Mouse (Mus musculus) common myeloid progenitor, adult 5-6 weeks (primary cell): ENCODE measurements at regions not wholly inside any gene's neighbourhood (a gene's known extent, or its start where the extent isn't known, plus 50 kb on each side); places are given as distances from the start of the nearest gene placed in this dataset.
"Not testable (repeated sequence)": the region's sequence is repeated elsewhere in the genome, so short reads cannot be mapped to it uniquely, and the experiment has no call there.

Experiments used
- ATAC-seq: replicated peaks from 2 replicates; pipeline ENCODE4 v1.8.0; 2016; ENCODE audit warnings: low read depth, mild to moderate bottlenecking, moderate TSS enrichment, inconsistent platforms; ENCODE audit not compliant: poor library complexity, severe bottlenecking

DNA sequence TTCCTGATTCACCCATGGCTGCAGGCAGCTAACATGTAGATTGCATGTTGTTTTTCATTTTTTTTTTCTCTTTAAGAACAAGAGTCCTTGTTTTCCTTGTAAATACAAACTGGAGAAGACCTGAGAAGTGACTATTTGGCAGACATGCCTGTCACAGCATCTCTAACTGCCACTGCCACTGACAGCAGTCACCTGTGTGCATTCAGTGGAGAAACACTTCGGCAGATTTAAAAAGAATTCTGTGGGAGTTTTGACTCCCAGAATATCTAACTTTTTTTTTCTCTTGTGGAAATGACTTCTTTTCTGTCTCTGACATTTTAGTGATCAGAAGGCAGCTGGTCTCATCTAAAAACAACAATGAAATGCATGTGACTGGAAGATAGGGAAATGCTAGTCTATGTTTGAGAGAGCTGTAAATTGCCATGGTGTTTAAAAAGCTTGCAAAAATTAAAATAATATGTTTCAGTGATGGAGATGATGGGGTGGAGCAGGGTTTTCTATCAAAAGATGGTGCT is 526.0 kb upstream of the Agtr1b start:
- no peak for ATAC-seq

DNA sequence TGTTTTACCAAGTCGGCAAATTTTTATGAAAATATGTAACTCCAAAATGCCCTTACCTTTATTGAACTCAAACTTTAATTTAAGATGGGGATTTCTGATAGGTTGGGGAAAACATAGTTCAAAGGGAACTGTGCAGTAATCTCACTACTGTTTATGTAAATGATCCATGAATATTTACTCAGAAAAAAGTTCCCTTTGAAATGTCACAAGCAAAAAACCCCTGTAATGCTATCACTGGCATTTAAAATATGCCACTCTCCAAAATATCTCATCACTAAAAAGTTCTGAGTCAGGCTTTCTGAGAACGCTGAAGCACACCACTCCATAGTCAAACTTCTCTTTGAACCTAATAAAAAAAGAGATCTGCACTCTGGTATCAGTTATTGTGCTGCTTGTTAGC is 497.3 kb upstream of the Agtr1b start:
- no peak for ATAC-seq

DNA sequence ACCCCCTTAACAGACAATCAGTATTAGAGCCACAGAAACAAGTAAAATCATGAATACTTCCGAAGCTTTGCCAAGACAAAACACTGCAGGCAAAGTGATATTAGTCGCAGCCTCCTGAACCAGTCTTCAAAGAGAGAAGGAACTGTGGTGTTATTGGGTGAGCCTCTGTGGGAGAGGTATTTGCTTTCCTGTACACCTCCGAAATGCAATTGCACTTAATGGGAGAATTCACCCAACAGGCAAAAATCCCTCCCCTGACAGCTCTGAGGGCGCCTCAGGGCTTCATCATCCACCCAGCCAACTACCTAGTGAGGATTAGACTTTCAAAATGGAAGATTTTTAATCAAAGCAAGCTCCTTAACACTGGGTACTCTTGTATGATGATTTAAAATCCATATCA is 464.1 kb upstream of the Agtr1b start:
- no peak for ATAC-seq

DNA sequence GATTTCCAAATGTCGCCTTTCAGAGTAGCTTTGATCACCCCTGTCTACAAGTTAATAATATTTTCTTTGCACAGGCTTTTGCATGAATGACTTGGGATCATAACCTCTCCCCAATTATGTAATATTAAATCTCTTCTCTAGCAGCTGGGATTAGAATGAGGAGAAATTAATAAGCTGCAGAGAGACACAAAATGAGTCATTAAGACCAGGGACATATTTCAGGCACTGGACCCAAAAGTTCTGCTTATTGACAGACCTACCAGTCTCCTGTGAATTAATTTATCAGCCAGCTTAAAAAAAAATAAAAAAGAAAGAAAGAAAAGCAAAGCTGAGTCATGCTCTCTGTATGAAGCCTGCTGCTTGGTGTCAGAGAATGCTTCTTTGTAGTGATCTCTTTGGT is 462.4 kb upstream of the Agtr1b start:
- no peak for ATAC-seq

DNA sequence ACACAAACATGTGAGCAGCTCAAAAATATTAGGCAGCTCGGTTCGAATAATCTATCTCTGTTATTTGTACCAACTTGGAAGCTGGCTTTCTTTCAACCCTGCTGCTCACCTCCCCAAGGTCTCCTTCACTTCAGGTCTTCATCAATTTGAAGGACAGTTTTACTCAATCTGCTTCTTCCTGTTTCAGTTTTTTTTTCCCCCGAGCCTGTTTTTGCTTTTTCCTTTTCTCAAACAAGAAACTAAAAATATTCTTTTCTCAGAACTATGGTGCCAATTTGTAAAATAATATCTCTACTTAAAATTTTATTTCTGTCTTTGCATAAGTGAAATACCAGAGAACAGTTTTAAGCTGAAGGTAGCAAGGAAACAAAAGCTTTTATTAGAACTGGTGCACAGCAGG is 461.8 kb upstream of the Agtr1b start:
- ATAC-seq = no peak

DNA sequence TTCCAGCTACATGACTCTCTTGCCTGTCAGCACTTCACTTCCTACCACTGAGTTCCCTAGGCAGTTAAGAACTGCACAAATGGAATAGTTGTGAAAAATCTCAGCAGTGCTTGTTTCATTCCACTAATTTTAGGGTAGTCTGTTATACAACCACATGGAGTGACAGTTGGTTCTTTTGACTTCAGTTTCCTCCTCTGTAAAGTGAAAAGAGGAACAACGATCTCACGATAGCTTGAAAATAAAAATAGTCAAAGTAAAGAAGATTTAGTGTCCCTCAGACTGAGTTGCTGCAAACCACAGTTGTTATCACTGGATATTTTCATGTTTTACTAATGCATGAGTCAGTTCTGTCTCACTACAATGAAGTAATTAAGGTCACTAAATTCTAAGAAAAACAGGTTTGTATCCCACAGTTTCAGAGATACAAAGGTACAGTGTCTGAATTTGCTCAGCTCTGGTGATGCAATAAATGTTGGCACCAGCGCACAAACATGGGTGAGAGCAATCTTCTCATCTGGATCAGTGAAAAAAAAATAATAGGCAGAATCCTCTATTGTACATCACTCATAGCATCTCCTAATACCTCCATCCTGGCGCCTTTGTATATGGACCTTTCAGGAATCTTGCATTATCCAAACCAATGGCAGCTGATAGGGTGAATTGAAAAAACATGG is 458.8 kb upstream of the Agtr1b start:
- peak; percentile 86 for ATAC-seq

DNA sequence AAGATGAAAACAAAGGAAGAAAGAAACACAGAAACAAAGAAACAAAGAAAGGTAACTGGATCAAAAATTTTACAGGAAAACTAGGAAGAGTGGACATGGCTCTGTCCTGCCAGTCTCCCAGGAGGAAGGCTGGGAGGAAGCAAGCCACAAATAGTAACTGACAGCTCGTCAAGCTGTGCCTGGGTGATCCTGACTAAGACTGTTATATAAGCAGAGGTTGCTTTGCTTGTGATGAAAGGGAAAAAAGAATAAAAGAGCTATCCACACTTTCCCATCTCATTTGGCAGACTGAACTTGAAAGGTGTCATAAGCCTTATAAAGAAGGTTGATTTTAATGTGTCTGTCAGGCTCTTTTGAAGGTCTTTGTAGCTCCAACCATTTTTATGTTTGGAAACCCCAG is 455.2 kb upstream of the Agtr1b start:
- ATAC-seq = no peak

DNA sequence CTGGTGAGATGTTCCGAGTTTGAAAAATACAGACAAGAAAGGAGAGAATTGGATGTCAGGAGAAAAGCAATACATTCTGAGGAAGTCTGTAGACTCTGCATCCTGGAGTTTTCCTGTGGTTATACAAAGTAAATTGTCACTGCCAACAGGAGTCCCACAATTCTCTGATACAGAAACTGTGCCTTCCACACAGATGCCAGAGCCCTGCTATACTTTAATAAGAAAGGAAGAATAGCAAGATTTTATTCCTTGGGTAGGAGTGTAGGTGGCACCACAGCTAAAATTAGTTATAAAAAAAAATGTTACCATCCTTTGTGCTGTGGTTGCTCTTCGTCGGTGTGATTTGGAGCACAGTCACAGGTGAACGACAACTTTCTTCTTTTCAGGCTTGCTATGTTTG is 454.7 kb upstream of the Agtr1b start:
- no peak for ATAC-seq

DNA sequence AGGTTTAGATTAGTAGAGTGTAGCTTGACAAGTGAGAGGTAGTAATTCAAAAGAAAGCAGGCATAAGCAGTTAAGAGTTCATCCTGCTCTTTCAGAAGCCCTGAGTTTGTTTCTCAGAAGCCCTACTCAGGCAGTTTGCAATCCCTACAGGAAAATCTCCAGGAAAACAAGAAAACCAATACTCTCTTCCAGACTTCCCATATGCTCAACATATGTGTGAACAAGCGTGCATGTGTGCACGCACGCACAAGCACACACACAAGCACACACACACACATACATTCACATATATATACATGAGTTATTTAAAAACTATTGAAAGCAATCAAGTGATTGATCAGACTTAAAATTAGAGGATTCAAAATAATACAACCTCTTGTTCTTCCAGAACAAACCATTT is 453.1 kb upstream of the Agtr1b start:
- ATAC-seq = no peak

DNA sequence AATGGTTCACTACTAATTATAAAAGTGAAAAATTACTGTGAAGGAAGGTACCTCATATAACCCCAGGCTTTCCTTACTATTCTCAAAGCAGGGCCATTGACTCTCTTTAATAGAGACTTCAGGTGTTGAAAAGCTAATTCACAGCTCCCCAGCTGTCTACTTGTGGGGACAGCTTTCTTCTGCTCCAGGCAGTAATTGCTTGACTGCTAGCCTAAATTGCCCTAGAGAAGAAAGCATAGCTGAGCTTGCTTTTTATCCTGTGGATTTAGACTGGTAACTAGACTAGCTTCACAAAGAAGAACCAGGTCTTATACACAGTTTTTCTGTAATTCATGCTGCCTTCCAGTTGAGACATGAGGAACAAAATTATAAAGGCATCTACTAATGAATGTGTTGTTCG is 452.6 kb upstream of the Agtr1b start:
- no peak for ATAC-seq

DNA sequence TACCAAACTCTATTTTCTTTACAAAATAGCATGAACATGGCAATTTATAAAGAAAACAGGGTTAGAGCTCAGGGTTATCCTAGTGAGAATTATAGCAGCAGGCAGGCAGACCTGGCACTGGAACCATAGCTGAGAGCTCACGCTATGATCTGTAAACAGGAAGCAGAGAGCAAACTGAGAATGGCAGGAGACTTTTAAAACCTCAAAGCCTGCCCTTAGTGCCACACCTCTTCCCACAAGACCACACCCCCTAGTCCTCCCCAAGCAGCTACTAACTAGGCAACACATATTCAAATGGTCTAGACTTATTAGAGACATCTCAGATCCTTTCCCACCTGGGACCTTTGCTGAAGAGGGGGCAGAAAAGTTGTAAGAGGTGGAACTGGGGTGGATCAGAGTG is 449.6 kb upstream of the Agtr1b start:
- peak; percentile 56 for ATAC-seq

DNA sequence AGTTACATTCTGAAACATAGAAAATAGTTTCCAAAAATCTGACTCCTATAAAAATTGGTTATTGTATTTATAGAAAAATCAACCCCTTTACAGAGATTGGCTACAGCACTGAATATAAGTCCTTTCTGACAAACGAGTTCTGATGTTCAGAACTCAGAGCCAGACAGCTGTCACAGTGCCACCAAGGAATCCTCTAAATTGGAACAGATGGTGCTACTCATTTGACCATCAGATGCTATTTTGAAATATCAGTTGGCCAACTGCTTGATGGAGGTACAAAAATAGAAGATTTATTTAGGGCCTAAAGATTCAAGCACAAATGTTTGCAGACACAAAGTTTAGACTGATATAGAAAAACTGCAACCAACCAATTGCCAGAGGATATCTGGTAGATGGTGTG is 427.3 kb upstream of the Agtr1b start:
- no peak for ATAC-seq

DNA sequence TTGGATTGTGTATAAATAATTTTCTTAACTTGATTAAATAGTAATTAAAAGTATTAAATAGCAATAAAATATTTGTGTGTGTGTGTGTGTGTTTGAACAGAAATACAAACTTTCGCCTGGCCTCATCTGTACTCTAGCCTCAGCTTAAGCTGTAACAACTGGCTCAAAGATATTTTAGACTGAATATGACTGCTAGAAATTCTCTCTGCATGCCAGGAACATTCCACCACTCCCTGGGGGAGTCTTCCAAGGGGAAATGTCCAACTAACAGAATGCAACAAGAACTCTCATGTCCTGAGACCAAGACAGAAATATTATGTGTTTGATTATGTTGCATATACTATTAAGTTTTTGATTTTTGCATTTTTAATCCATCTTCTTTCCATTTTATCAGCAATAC is 425.5 kb upstream of the Agtr1b start:
- no peak for ATAC-seq

DNA sequence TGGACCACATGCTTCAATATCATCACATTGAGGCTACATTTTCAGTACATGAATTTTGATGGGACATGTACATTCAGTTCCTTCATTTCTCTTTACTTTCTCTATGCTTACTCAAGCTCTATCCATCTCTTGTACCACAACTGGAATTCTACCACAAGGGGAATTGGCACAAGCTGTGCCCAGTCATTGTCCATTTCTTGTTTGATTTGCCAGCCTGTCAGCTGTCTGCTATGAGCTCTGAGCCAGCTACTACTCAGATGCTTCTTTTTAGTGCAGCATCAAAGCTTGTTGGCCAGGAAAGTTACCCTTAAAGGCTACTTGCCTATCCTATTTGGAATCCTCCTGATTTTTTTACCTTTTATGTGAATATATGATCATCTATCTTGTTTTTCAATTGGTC is 410.9 kb upstream of the Agtr1b start:
- ATAC-seq = no peak

DNA sequence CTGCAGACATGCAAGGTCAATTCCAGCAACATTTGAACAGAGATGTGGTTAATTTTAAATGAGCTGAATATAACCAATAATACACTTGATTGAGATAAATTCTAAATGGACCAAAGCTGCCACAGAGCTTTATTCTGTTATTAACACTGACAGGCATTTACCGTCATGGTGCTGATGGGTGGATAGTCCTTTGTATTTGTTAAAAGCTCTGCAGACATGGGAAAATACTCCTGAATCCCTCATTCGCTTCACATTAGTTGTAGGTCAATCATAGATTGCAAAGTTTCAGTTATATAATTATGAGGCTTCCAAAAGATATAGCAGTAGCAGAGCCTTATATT is 410.0 kb upstream of the Agtr1b start:
- ATAC-seq = no peak

DNA sequence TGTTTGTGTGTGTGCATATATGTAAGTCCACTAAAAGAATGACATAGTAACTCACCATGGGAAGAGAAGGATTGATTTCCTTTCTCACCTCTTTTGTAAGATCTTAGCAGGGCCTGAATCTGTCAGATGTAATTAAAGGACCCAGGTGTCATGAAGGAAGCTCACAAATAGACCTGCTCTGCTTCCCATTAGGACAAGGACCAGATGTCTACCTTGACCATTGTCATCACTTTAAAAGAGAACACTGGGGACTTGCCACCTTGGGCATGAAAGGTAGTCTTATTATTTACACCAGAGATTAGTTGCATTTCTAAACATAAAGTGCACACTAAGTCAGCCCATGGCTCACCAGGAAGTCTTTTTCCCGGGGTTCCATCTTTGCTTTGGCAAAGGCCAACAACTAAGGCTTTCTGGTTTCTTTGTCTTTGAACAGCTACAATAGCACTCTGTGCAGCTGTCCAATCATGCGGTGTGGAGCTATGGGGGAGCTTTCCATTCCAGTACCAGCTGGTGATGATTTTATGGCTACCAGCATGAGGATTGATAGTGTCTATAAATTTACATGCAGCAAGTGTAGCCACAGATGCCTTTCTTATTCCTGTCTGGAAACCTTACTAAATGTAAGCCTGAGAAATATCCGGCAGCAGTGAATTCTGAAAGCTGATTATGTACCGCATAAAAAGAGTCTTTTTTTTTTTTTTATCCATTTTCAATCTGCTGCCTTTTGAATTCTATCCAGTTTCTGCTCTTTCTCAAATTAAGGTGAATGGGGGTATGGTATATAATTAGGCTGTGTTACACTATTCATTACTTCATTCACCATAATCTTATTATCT is 409.4 kb upstream of the Agtr1b start:
- no peak for ATAC-seq

DNA sequence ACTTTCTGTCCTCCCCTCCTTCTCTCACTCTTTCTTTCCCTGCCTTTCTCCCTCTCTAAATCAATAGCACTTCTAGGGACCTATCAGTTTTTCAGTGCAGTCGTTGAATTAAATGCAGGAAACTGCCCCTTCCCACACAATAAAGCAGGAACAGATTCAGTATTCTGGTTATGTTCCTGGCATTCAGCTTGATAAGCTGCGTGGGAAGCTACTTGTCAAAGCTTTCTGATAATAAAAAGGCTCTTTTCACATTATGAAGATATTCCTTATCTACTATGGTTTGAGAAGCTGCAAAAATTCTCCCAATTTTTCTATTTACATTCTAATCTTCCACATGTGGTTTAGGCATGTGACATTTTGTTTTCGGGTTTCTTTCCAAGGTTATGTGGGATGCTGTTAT is 367.3 kb upstream of the Agtr1b start:
- no peak for ATAC-seq

DNA sequence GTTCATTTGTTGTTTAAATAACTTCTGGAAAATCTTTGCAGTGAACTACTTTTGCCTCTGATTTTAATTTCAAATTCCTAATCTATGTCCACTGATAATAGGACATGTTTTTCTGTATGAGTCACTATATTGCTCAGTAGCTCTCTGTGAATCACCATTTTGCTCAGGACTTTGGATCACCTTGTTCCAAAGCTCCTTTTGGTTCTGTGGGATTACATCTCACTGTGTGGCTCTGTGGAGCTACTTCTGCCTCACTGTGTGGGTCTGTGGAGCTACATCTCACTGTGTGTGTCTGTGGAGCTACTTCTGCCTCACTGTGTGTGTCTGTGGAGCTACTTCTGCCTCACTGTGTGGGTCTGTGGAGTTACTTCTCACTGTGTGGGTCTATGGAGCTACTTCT is 365.0 kb upstream of the Agtr1b start:
- ATAC-seq = no peak

DNA sequence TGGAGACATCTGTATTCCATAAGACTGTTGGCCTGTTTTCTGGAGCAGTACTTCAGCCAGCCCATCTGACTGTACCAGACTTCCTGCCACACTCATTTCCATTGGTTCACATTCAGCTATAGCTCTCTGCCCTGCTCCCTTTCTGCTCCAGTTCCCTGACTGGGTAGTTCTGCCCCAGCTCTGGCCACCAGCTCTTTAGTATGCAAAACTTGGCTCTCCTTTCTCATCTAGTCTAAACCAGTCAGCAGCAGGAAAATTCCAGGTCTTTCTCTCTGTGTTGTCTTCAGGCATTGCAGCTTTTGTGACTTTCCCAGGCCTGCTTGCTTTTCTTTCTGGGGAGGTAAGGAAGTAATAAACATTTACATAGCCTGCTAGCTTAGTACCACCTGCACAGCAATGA is 363.5 kb upstream of the Agtr1b start:
- no peak for ATAC-seq

DNA sequence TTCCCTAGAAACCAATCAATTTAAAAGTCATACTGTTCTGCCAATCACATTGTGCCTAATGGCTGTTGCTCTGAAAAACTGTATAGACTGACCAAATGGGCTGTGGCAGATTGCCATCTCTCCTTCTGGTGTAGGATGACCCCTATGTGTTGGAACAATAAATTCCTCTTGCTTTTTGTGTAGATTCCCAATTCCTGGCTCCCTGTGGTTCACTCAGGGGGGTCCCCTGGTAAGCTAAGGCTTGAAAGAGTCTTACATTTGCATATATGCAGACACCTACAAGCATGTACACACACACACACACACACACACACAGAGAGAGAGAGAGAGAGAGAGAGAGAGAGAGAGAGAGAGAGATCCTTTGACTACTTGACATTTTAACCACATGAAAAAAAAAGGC is 362.8 kb upstream of the Agtr1b start:
- ATAC-seq = not testable (repeated sequence)

DNA sequence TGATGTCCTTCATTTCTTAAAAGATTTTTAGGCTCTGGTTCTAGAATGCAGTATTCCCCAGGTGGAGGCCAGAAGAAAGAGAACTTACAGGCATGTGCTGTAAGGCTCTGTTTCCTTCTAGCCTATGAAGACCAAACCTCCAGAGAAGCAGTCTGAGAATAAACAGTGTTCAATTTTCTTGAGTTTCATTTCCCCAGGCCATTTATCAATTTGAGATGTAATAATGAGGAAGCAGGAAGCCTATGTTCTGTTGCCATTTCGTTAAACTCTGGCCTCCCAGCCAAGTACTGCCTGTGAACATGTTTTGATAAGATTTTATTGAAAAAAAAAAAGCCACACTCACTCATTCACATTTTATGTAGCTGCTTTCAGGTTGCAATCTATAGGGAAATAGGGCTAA is 347.7 kb upstream of the Agtr1b start:
- ATAC-seq = 0 out of 2 replicates have a peak, but pooled peaks have one; percentile 22

DNA sequence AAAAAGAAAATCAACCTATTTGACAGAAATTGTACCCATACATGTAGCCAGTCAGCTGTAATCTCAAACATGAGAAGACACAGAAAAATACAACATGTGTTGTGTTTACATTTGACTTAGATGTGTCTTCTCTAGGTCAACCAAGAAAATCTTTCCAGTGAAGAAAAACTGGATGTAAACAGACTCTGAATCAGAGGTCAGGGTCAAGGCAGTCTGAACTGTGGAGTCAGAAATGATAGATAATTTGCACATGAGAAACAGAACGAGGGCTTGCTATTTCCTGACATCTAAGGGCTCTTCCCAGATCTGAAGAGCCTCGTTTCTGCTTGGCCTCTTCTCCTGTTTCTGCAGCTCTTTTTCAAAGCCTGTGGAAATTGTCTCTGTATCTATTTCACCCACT is 342.7 kb upstream of the Agtr1b start:
- ATAC-seq = no peak
